Mouse (Mus musculus) heart, postnatal 25 days (tissue): Measurements from ENCODE around the gene Setd5. TPM values are rescaled to one million over a fixed set of nuclear protein-coding genes. Genes with fewer than 3 reads are reported as not detected.
A peak's percentile ranks its signal among the peaks of the same experiment; 100 is the strongest.

ENCODE experiments used
- DNase-seq: peaks from one replicate; pipeline ENCODE4 v3.0.0; 2022; ENCODE audit warnings: low spot score
- intact Hi-C: fragments of 180-260 bp; cut with DNase I; formaldehyde crosslinking; loops from one replicate; pipeline ENCODE4 v1.15.1; 2025
- total RNA-seq, 2 experiments: library from RNA; stranded (reverse); gene quantifications; 2 replicates each; pipeline ENCODE4 v1.2.3; 2021

Gene Setd5
- total RNA-seq, result 10 to 100 TPM; 34.4 to 41.1 TPM

DNA sequence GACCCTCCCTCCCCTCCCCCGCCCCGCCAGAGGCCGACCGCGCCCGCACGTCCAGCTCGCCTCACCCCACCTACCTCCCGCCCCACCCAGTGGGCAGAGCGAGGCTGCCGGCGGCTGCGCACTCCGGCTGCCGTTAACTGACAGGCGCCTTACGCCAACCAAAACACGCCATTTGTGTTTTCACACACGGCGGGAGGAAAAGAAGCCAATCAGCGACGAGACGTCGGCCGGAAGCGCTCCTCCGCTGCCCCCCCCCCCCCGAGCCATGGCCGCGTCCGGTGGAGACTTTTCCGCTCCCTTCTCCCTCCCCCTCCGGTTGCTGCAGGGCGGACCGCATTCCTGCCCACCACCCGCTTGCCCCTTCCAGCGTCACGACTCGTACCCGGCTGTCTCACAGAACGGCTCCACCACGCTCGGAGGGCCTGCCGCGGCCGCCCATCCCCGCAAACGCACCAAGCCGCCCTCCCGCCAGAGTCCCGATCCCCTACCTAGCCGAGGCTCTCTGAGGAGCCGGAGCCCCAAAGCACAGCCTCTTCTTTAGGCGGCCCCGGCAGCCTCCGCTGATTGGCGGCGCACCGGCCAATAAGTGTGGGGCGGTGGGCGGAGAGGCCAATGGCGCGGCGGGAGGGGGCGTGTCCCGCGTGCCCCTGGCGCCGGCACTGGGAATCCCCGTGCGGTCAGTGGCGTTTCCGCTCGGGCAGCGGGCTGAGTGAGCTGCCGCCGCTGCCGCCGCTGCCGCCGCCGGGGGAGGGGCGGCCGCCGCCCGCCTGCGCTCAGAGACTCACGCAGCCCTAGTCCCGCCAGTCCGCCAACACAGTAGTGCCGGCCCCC lies at the start of gene Setd5:
Gene Setd5 (plus strand): TSS at position 680 of the 831 bp plus-strand sequence.
- intact Hi-C loops, result loop anchor here (5.0 to 10.0 kb wide), 2 partner anchors 40 to 228 kb away; partner anchors contain the start of gene Brpf1
- DNase-seq, result peak; percentile 98

DNA sequence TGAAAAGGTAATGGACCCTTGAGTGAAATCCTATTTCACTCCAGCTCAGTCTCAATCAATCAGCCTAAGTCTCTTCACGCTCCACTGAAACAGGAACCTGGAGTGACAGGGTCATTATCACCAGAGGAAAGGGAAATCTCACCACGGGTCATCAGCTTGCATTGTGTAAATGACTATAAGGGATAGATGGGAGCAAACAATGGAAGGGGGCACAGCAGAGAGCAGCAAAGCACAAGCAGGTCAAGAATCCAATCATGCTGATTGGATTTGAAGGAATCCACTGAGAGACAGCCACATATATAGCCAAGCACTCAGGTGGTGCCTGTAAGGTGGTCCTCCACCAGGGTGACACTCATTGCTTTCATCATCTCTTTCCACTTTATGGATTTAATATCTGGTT lies 49.7 kb upstream of the Setd5 start:
- intact Hi-C loops, result no loop called here
- DNase-seq, result no peak

DNA sequence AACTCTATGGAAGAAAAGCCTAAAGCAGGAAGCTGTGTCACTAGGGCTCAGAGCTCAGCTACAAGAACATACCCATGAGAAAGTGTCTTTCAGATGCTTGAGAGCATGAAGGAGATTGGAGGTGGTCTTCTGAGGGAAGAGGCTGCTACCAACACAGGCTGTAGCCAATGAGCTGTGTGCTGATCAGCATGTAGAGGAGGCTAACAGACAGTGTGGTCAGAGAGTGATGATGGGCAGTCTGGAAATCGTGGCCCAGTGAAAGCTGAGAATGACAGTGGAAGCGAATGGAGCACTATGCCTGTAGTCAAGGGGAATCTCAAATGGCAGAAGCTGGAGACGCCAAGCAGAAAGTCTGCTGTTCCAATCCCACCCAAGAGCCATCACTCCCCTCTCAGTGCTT lies 48.2 kb upstream of the Setd5 start:
- intact Hi-C loops, result no loop called here
- DNase-seq, result no peak

DNA sequence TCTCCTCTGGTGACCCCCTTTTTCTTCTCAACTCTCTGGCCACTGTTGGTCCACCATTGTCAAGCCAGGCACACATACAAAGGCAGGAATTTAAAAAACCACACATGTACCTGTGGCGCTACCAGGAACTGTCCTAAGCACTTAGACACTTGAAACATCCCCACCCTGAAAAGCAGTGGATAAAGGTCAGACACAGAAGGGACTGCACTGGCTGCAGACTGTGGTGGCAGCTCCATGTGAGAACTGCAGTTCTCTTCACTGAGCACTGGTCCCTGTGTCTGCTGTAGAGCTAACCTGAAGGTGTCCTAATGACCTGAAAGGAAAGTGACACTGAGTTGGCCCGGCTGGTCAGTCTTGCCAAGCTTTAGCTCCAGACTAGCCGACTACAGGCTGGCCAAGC lies 46.6 kb upstream of the Setd5 start:
- DNase-seq, result no peak
- intact Hi-C loops, result no loop called here

DNA sequence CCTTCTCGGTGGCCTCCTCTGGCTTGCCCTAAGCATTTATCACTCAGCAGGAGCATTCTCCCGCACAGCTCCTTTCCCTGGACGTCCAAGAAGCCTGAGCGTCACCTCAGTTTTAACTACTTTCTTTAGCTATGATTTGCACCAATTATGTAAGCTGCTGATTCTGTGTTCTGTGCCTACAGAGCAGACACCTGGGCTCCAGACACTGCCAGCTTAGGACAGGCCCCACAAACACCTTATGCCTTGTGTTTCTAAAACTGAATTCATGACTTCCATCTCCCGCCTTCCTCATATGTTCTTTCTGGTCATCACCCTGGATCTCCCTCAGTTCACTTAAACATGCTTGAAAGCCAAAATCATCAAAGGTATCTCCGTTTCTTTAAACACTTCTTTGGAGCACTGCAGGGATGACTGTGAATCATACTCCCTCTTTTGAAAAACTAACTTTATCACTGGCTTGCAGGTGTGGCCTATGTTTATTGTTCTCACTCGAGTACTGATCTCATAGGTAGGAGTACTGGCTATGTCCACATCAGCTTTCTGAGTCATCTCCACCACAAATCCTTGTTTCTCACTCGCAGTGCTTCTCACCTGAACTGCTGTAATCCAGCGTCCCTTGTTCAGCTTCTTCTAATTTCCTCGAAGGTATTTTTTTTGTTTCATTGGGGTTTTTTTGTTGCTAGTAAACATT lies 46.0 kb upstream of the Setd5 start:
- no peak for DNase-seq
- intact Hi-C loops, result no loop called here

DNA sequence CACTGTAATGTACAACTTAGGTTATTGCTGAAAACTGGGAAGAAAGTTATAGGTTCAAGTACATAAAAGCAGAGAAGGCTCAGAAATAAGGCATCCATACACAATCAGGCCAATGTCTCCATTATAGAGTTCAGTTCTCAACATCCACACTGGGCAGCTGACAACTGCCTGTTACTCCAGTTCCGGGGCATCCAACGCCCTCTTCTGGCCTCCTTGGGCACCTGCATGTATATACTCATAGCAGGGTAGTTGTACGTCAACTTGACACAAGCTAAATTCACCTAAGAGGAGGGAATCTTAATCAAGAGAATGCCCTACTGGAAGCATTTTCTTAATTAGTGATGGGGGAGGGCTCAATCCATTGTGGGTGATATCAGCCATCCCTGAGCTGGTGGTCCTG lies 45.0 kb upstream of the Setd5 start:
- no peak for DNase-seq
- intact Hi-C loops, result no loop called here

DNA sequence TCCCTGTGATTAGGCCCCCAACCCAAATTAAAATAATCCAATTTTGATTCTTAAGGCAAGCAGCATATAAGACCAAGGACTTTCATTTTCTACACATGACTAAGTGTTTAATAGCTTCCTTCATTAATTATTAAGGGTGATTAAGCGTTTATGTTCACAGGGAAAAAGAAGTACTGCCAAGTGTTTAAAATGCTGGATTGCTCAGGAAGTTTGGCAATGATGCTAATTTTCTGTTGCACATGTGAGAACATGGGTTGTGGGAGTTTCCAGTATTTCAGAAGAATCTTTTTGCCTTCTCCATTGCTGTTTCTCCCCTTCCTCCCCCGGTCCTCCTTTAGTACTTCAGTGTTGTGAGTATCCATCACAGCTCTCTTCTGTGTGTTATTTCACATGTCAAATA lies 44.0 kb upstream of the Setd5 start:
- DNase-seq, result no peak
- intact Hi-C loops, result no loop called here

DNA sequence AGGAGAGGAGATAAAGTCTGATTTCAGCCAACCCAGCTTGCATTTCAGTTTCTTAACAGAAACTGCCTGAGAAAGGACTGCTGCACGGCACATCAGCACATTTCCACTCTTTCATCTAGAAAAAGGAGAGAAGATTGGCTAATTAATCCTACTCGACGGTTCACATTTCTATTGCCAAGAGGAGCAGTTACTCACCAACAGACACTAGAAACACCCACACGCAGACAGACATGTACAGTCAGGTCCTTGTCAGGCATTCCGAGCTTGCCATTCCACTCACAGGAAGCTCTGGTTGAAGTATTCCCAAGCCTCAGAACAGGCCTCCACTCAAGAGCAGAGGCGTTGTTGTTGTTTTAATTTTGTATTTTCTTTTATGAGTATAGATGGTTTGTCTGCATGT lies 42.7 kb upstream of the Setd5 start:
- DNase-seq, result no peak
- intact Hi-C loops, result no loop called here

DNA sequence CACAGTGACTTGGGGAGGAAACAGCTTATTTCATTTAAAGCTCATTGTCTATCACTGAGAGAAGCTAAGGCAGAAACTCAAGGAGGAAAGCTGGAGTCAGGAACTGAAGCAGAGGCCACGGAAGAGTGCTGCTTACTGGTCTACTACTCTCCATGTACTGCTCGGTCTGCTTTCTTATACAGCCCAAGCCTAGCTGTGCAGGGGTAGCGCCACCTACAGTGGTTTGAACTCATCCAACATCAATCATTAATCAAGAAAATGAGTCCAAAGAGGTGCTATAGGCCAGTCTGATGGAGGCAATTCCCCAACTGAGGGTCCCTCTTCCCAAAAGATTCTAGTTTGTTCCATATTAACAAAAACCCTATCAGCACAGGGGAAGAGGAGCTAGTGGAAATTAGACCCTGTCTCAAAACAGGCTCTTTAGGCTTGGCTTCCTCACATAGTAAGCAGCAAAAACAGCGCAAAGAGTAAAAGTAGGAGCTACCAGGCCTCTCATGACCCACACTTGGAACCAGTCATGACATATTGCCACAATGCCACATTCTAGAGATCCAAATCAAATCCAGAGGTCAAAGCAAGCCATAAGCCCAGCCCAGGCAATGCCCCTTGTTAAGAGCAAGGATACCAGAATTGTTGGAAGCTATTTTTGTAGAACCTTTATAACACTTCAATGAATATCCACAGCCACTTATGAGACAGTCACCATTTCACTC lies 40.5 kb upstream of the Setd5 start:
- no peak for DNase-seq
- intact Hi-C loops, result loop anchor here (5.0 kb wide), 2 partner anchors 41 to 266 kb away; partner anchors contain the start of gene Setd5

DNA sequence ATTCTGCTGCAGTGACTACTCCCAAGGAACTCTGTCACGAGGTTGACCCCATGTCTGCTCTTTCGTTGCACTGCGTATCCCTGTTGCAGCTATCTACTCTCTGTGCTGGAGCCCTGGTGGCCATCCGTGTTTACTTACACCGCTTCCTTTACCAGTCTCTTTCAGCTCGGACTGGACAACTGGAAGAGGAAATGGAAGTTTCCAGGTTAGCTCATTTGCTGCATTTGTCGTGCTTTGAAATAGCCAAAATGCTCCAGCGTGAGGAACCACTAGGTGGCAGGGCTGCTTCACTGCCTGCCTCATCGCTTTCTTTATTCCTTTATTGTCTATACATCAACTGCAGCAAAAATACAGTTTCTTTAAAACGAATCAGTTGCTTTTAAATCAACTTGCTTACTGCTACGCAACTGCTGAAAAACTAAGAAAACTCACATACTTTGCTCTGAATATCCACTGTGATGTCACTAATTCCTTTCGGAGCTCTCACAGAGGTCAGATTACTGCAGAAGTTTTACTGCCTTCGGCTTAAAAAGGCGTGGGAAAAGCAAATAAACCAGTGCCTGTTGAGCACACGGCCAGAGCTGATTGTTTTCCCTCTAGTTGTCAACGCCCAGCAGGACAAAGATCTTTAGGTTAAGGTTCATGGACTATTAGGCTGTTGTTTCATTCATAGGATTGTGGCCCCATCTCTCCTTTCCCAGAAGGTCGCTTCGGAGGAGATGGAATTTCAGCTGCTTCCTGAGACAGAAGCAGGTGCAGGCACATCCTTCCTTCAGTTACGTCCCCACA lies 39.0 kb upstream of the Setd5 start:
- intact Hi-C loops, result loop anchor here (2.0 to 5.0 kb wide), 4 partner anchors 39 to 431 kb away; partner anchors contain the start of gene Setd5
- peak; percentile 16 for DNase-seq

DNA sequence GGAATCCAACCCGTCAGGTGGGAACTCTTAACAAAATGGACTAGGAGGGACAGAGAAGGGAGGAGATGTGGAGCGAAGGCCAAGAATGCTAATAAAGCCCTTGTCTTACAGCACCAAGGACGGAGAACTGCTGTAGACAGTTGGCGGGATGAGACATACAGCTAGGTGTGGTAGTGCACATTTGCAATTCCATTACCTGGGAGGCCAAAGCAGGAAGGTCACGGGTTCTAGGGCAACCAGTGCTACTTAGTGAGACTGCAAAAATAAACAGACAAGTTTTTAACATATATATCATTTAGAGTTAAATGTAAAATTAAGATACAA lies 38.5 kb upstream of the Setd5 start:
- no peak for DNase-seq
- intact Hi-C loops, result loop anchor here (2.0 to 5.0 kb wide), 4 partner anchors 39 to 430 kb away; partner anchors contain the start of gene Setd5

DNA sequence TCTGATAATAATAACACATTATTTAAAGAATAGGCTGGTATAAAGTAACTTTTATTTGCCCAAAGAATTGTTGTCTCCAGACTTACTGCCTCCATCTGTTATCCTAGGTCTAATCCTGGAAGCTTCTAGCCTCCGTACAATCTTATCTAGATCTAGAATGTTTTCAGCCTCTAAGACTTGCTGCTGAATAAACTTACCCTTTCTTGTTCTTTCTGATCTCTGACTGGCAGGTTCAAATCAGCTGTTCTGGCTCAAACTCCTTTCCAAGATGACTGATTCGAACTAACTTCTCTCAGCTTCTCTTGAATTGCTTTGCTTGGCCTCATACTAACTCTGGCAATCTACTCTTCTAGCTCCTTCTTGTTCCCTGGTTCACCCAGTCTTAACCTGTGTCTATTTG lies 36.8 kb upstream of the Setd5 start:
- no peak for DNase-seq
- intact Hi-C loops, result no loop called here

DNA sequence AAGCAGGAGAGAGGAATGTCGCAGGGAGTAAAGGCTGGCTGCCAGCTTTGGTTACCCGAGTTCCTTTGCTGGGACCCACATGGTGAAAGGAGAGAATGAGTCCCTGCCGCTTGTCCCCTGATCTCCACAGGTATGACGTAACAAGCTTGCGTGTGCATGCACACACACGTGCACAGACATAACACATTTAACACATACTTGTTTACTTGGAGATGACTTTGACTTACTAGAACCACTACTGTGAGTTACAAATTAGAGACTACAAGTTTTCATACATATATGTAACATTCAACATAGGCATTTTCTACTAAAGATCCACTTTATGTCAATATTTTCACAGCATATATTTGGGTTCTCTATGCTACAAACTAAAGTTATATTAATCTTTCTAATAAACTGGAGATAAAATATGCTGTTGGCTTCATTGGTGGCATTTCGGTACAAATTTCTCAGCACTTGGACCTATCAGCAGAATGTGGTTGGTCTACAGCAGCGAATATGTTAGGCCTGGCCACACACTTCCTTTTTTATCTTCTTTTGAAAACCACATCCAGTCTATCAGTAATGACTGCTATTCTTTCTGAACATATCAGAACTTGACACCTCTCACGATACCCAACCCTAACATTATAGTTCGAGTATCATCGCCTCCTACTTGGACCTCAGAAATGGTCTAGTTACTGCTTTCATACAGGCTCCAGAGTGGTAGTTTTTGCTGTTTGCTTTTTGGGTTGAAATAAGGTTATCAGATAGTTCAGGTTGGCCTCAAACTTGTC lies 35.8 kb upstream of the Setd5 start:
- intact Hi-C loops, result no loop called here
- no peak for DNase-seq

DNA sequence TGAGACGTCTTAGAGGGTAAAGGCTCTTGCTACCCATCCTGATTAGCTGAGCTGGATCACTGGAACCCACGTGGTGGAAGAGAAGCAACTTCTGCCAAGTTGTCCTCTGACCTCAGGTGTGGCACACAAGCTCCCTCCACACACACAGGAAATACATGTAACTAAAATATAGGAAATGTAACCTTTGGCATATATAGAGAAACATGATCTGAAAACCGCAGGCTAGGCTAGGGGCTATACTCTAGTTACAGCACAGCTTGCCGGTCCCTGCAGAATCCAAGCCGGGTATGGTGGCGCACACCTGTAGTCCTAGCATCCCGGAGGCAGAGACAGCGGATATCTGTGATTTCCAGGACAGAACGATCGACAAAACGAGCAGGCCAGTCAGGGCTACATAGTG lies 31.6 kb upstream of the Setd5 start:
- intact Hi-C loops, result loop anchor here (5.0 kb wide), 1 partner anchor 262 kb away; the partner anchor contains the start of gene Brpf1
- DNase-seq, result no peak

DNA sequence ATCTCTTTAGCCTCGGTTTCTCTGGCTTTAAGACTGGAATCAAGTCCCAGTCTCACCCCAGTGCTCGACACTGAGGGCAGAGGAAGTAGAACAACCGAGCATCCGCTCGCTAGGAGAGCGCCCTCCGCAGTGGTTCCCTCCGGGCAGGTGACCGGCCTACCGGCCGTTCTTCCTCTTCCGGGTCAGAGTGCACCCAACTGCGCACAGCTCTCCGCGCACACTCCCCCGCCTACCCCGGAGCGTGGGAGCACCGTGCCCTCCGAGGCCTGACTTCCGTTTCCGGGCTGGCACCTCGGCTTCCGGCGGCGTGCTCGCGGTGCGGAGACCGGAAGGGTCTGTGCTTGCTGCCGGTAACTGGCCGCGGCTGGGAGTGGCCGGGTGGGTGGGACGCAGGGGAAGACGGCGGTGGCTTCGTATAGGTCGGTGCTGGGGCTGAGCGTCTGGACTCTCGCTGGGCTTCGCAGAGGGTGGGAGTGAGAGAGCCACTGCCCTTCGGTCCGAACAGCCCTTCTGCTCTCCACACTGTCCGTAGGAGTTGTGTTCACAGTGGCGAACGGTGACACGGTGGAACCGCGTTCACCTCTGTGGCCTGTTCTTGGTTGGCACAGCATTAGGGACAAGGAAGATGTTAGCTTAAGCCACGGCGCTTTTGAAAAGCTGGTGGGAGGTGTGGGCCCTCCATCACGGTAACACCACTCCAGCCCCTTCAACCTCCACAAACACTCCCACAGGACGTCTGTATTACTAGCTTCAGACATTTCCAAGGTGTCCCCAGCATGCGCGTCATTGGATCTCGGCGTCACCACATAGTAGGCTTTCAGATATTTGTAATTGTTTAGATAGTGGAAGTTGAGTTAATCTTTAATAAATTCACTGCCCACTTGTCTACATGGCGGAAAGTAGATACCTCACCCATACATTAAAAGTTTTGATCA lies 30.9 kb upstream of the Setd5 start, which contains the start of gene Thumpd3:
Gene Thumpd3 (plus strand): TSS at position 185 of the 935 bp plus-strand sequence.
- DNase-seq, result peak; percentile 92
- intact Hi-C loops, result loop anchor here (2.0 to 5.0 kb wide), 4 partner anchors 26 to 261 kb away; partner anchors contain the start of gene Brpf1

DNA sequence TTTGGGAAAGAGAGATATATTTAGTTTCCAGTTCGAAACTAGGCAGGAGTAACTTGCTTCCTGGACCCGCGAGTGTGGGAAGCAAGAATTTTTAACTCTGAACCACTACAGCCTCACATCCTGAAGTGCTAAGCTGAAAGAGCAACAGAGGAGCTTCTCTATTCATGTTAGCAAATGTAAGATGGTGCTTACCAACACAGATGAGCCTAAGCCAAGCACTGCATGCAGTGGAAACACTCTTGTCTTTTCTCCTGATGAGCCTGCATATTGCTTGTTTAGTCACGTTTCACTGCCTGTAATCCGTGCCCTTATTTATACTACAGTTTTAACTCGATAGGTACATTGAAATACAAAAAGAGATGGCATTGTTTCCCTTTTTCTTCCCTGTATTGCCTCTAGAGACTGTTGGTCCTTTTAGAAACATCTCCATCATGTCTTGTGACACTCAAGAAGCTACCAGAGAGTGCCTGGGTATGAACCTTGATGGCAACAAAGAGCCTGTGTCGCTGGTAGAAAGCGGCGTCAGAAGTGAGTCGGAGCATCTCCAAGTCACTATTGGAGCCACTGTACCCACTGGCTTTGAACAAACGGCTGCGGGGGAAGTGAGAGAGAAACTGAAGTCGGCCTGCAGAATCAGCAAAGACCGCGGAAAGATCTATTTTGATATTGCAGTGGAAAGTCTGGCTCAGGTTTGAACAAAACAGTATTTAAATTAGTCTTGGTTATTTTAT lies 30.0 kb upstream of the Setd5 start:
- intact Hi-C loops, result loop anchor here (2.0 to 5.0 kb wide), 4 partner anchors 26 to 260 kb away; partner anchors contain the start of gene Brpf1
- no peak for DNase-seq

DNA sequence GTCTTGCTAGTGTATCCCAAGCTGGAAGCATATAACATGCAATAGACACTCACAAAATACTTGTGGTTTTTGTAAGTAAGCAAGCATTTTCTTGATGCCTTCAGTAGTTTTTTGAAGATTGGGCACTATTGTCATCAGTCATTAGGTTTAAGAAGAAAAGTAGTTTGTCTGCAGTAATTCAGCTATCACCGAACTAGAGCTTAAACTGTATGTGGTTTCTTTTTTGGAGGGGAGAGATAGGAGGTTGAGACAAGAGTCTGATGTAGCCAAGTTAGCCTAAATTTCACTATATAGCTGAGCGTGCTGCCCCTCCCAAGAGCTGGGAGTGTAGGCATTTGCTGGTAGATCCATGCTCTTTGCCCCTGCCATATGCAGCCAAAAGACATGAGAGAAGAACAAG lies 28.8 kb upstream of the Setd5 start:
- intact Hi-C loops, result loop anchor here (5.0 kb wide), 1 partner anchor 259 kb away; the partner anchor contains the start of gene Brpf1
- DNase-seq, result no peak
